Mouse (Mus musculus): ENCODE data around the gene S1pr1.

DNA sequence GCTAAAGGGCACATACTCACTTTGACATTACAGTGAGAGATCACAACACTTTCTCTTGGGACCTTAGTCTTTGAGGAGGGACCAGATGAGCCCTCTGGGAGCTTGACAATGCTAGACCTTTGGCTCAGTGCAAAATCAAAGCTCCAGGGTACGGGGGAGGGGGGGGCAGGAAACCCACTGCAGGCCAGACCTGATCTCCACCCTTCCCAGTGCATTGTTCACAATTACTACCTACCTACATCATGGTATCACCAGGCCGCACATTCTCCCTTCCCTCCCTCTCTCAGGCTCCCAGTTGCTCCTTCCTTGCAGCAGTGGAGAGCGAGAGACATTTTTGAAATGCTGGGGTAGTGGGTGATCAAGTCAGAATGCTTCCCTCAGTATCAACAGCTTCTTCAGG lies 3.5 kb downstream of the S1pr1 start:
- TF ChIP-seq POLR2A (IDR thresholded peaks at IDR 0.05; ENCODE audit: insufficient read depth, low read depth, low read length), result no peak
- no peak for TF ChIP-seq CTCF (IDR thresholded peaks at IDR 0.05; ENCODE audit: insufficient read depth, low read depth, low read length)

Data from olfactory bulb, adult 2 months (tissue).